Mouse (Mus musculus): ENCODE results near the gene Tacc2. TPM values are rescaled to one million over a fixed set of nuclear protein-coding genes. Genes with fewer than 3 reads are reported as not detected.

Gene Tacc2
- polyA plus RNA-seq, 1 experiment, result 80.9 TPM

DNA sequence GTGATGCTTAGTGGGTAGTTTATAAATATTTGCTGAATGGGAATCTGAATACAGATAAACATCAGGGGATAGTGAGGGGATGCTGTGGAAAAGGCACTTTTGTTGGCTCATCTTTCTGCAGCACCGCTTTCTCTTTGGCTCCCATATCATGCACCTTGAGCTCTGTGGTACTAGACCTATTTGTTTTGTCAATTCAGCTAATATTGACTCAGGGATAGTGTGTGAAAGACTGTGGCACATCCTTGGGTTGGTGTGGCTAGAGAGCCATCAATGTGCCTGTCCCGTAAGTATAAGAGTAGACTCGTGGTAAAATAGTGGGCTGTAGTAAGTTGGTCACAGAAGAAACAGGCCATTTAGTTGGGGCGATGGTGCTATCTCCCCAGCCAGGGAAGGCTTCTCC, 210.3 kb downstream of the Tacc2 start:
- Histone ChIP-seq H3K4me3 (ENCODE audit: low read depth, low read length) (no peak overlapping the region), H3K4me1 (ENCODE audit: control insufficient read depth, insufficient read depth, low read length) (no peaks in the 10 kb centered on the region), H3K9ac (ENCODE audit: low read depth, poor library complexity, severe bottlenecking) (no peak overlapping the region), H3K27ac (ENCODE audit: insufficient read depth, low read length) (no peak overlapping the region), H3K27me3 (ENCODE audit: control insufficient read depth, insufficient read depth, low read length, poor library complexity, severe bottlenecking) (no peaks in the 10 kb centered on the region), H3K36me3 (ENCODE audit: control insufficient read depth, insufficient read depth, low read length, poor library complexity, severe bottlenecking) (no peaks in the 10 kb centered on the region), H3K9me3 (replicated peaks; ENCODE audit: control insufficient read depth, insufficient read depth, low read length, poor library complexity, severe bottlenecking) (no peaks in the 10 kb centered on the region)
- TF ChIP-seq EP300 (IDR thresholded peaks at IDR 0.05; ENCODE audit: insufficient read depth, low read depth, low read length) (no peak), POLR2A (IDR thresholded peaks at IDR 0.05; ENCODE audit: insufficient read depth, low read length) (no peak)

DNA sequence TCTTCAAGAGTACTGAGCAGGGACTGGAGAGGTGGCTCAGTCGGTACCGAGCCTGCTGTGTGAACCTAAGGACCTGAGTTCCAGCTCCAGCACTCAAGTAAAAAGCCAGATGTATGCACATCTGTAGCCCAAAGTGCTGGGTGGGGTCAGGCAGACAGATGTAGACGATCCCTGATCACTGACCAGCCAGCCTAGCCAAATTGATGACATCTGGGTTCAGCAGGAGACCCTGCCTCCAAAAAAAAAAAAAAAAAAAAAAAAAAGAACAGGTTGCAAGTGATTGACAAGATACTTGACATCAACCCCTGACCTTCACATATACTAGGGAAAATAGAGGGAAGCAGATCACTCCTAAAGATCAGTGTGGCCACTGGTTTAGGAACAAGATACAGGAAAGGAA, 211.7 kb downstream of the Tacc2 start:
- TF ChIP-seq POLR2A (IDR thresholded peaks at IDR 0.05; ENCODE audit: insufficient read depth, low read length) (no peak), EP300 (IDR thresholded peaks at IDR 0.05; ENCODE audit: insufficient read depth, low read depth, low read length) (no peak), CTCF (IDR thresholded peaks at IDR 0.05; ENCODE audit: low read depth, low read length) (no peak)

DNA sequence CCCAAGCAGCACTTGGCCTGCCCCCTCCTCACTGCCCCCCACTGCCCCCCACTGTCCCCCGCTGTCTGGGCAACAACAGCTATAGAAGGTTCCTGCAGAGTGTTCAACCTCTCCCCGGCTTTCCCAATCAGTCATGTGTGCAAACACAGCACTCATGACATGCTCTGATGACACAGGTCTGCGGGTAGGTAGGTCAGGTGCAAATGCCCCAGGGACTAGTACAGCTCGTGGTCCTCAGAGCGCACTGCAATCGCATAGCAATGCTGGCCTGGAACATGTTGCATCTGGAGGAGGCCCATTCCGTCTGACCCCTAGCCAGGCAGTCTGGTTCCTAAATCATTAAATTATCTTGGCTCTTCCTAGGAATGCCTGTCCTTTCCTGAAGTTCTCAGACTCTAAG, 212.2 kb downstream of the Tacc2 start:
- Histone ChIP-seq H3K9me3 (replicated peaks; ENCODE audit: control insufficient read depth, insufficient read depth, low read length, poor library complexity, severe bottlenecking) (no peaks in the 10 kb centered on the region), H3K27ac (ENCODE audit: insufficient read depth, low read length) (no peak overlapping the region), H3K27me3 (ENCODE audit: control insufficient read depth, insufficient read depth, low read length, poor library complexity, severe bottlenecking) (no peaks in the 10 kb centered on the region), H3K9ac (ENCODE audit: low read depth, poor library complexity, severe bottlenecking) (no peak overlapping the region), H3K36me3 (ENCODE audit: control insufficient read depth, insufficient read depth, low read length, poor library complexity, severe bottlenecking) (no peaks in the 10 kb centered on the region), H3K4me3 (ENCODE audit: low read depth, low read length) (no peak overlapping the region), H3K4me1 (ENCODE audit: control insufficient read depth, insufficient read depth, low read length) (no peaks in the 10 kb centered on the region)
- TF ChIP-seq POLR2A (IDR thresholded peaks at IDR 0.05; ENCODE audit: insufficient read depth, low read length) (no peak), CTCF (IDR thresholded peaks at IDR 0.05; ENCODE audit: low read depth, low read length) (no peak)

More for the DNA sequence above, 211.7 kb downstream of the Tacc2 start:
- H3K9ac ChIP-seq (ENCODE audit: low read depth, poor library complexity, severe bottlenecking), result no peak overlapping the region
- no peaks in the 10 kb centered on the region for H3K9me3 ChIP-seq (replicated peaks; ENCODE audit: control insufficient read depth, insufficient read depth, low read length, poor library complexity, severe bottlenecking)
- H3K27ac ChIP-seq (ENCODE audit: insufficient read depth, low read length), result no peak overlapping the region
- no peaks in the 10 kb centered on the region for H3K27me3 ChIP-seq (ENCODE audit: control insufficient read depth, insufficient read depth, low read length, poor library complexity, severe bottlenecking)
- H3K36me3 ChIP-seq (ENCODE audit: control insufficient read depth, insufficient read depth, low read length, poor library complexity, severe bottlenecking), result no peaks in the 10 kb centered on the region
- H3K4me3 ChIP-seq (ENCODE audit: low read depth, low read length), result peak overlapping the region; percentile 47
- H3K4me1 ChIP-seq (ENCODE audit: control insufficient read depth, insufficient read depth, low read length), result no peaks in the 10 kb centered on the region

DNA sequence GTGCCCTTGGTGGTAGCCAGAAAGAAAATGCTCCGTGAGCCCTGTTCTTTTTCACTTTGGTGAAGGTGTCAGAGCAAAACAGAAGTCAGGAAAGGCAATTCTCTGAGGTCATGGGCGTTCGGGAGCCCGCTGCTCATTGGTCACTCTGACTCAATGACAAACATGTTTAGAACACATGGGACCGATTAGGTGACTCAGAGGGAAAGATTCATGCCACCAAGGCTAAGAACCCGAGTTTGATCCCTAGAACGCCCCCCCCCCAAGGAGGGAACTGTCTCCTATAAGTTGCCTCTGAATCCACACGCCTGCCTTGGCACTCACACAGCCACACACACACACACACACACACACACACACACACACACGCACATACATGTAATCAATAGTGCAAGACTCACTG, 216.4 kb downstream of the Tacc2 start:
- Histone ChIP-seq H3K27ac (ENCODE audit: insufficient read depth, low read length) (no peak overlapping the region), H3K4me3 (ENCODE audit: low read depth, low read length) (no peak overlapping the region), H3K9me3 (replicated peaks; ENCODE audit: control insufficient read depth, insufficient read depth, low read length, poor library complexity, severe bottlenecking) (no peaks in the 10 kb centered on the region), H3K27me3 (ENCODE audit: control insufficient read depth, insufficient read depth, low read length, poor library complexity, severe bottlenecking) (no peaks in the 10 kb centered on the region), H3K9ac (ENCODE audit: low read depth, poor library complexity, severe bottlenecking) (no peak overlapping the region), H3K36me3 (ENCODE audit: control insufficient read depth, insufficient read depth, low read length, poor library complexity, severe bottlenecking) (no peaks in the 10 kb centered on the region), H3K4me1 (ENCODE audit: control insufficient read depth, insufficient read depth, low read length) (no peaks in the 10 kb centered on the region)
- no peak for TF ChIP-seq POLR2A (IDR thresholded peaks at IDR 0.05; ENCODE audit: insufficient read depth, low read length)
- TF ChIP-seq EP300 (IDR thresholded peaks at IDR 0.05; ENCODE audit: insufficient read depth, low read depth, low read length), result no peak
- no peak for TF ChIP-seq CTCF (IDR thresholded peaks at IDR 0.05; ENCODE audit: low read depth, low read length)

DNA sequence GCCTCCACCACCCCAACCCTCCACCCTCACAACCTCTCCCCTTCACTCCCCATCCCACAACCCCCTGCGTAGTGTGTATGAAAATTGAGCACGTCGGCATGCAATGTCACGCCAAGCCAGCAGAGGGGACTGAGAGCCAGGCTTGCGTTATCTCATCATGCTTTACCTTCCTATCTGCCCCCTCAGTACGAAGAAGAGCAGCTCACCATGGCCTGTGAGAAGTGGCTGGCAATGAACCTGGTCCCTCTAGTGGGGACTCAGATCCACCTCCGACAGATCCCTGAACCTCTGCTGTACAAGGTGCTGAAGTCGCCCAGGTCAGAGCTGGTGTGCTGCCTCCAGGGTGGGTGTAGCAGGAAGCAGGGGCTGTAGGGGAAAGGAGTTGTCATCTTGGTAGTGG, 219.5 kb downstream of the Tacc2 start:
- H3K4me3 ChIP-seq (ENCODE audit: low read depth, low read length), result no peak overlapping the region
- no peaks in the 10 kb centered on the region for H3K27me3 ChIP-seq (ENCODE audit: control insufficient read depth, insufficient read depth, low read length, poor library complexity, severe bottlenecking)
- no peak overlapping the region for H3K9ac ChIP-seq (ENCODE audit: low read depth, poor library complexity, severe bottlenecking)
- 0 out of 2 replicates have a peak, but pooled peaks have one; percentile 15 for TF ChIP-seq EP300 (IDR thresholded peaks at IDR 0.05; ENCODE audit: insufficient read depth, low read depth, low read length)
- no peak for TF ChIP-seq POLR2A (IDR thresholded peaks at IDR 0.05; ENCODE audit: insufficient read depth, low read length)
- peak; percentile 39 for TF ChIP-seq CTCF (IDR thresholded peaks at IDR 0.05; ENCODE audit: low read depth, low read length)
- H3K27ac ChIP-seq (ENCODE audit: insufficient read depth, low read length), result no peak overlapping the region
- H3K4me1 ChIP-seq (ENCODE audit: control insufficient read depth, insufficient read depth, low read length), result no peaks in the 10 kb centered on the region
- H3K9me3 ChIP-seq (replicated peaks; ENCODE audit: control insufficient read depth, insufficient read depth, low read length, poor library complexity, severe bottlenecking), result no peaks in the 10 kb centered on the region
- H3K36me3 ChIP-seq (ENCODE audit: control insufficient read depth, insufficient read depth, low read length, poor library complexity, severe bottlenecking), result no peaks in the 10 kb centered on the region

DNA sequence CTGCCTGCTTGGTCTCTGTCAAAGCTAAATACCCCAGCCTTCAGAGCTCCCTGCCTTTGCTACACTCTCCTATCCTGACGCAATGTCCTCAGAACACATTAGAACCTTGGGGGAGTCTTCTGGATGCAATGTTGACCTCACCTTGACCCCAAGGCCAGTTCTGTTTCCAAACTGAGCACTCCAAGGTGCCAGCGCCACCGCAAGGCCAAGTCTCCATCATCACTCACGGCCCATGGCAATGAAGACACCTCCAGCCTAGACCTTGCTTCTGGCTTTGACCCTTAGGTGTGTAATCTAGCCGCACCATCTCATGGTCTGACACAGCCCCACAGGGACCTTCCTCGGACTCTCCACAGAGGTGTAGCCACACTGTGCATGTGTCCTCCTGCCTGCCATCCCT, 220.3 kb downstream of the Tacc2 start:
- no peak overlapping the region for H3K27ac ChIP-seq (ENCODE audit: insufficient read depth, low read length)
- H3K4me3 ChIP-seq (ENCODE audit: low read depth, low read length), result no peak overlapping the region
- no peaks in the 10 kb centered on the region for H3K36me3 ChIP-seq (ENCODE audit: control insufficient read depth, insufficient read depth, low read length, poor library complexity, severe bottlenecking)
- H3K9me3 ChIP-seq (replicated peaks; ENCODE audit: control insufficient read depth, insufficient read depth, low read length, poor library complexity, severe bottlenecking), result no peaks in the 10 kb centered on the region
- no peaks in the 10 kb centered on the region for H3K27me3 ChIP-seq (ENCODE audit: control insufficient read depth, insufficient read depth, low read length, poor library complexity, severe bottlenecking)
- TF ChIP-seq CTCF (IDR thresholded peaks at IDR 0.05; ENCODE audit: low read depth, low read length) (no peak), EP300 (IDR thresholded peaks at IDR 0.05; ENCODE audit: insufficient read depth, low read depth, low read length) (no peak), POLR2A (IDR thresholded peaks at IDR 0.05; ENCODE audit: insufficient read depth, low read length) (no peak)
- no peaks in the 10 kb centered on the region for H3K4me1 ChIP-seq (ENCODE audit: control insufficient read depth, insufficient read depth, low read length)
- H3K9ac ChIP-seq (ENCODE audit: low read depth, poor library complexity, severe bottlenecking), result no peak overlapping the region

Data from ES-Bruce4 (cell line).